Mouse (Mus musculus) MEL (cell line): Measurements from ENCODE around the gene Nup62.

Experiments used
- CTCF ChIP-seq, 3 experiments: IDR thresholded peaks in 2 of 3; conservative IDR thresholded peaks in 1 of 3; 2 replicates each; pipeline ENCODE4 v1.5.1; 2011 to 2012; ENCODE audit warnings: low read length in 3 of 3, low read depth in 2 of 3, mild to moderate bottlenecking in 2 of 3, improper control_type of control experiment in 1 of 3, inconsistent platforms in 1 of 3, mixed read lengths in 1 of 3, moderate library complexity in 1 of 3; ENCODE audit not compliant: control insufficient read depth in 1 of 3, insufficient read depth in 1 of 3, poor library complexity in 1 of 3, severe bottlenecking in 1 of 3
- E2F4 ChIP-seq: IDR thresholded peaks from 2 replicates; pipeline ENCODE4 v1.6.1; 2011; ENCODE audit warnings: low read depth, low read length, improper control_type of control experiment, borderline replicate concordance
- ETS1 ChIP-seq: IDR thresholded peaks from 2 replicates; pipeline ENCODE4 v1.6.1; 2012; ENCODE audit warnings: low read depth, mild to moderate bottlenecking, inconsistent platforms, low read length, improper control_type of control experiment, moderate library complexity
- GATA1 ChIP-seq: IDR thresholded peaks from 2 replicates; pipeline ENCODE4 v1.6.1; 2011; ENCODE audit warnings: low read depth, low read length, improper control_type of control experiment
- KAT2A ChIP-seq: conservative IDR thresholded peaks from 2 replicates; pipeline ENCODE4 v1.6.1; 2012; ENCODE audit warnings: low read depth, low read length, improper control_type of control experiment, inconsistent platforms
- MAFK ChIP-seq: IDR thresholded peaks from 2 replicates; pipeline ENCODE4 v1.6.1; 2011; ENCODE audit warnings: low read depth, mild to moderate bottlenecking, low read length, improper control_type of control experiment, borderline replicate concordance
- MXI1 ChIP-seq: IDR thresholded peaks from 2 replicates; pipeline ENCODE4 v1.6.1; 2011; ENCODE audit warnings: mild to moderate bottlenecking, low read depth, low read length, improper control_type of control experiment
- POLR2A ChIP-seq, 2 experiments: IDR thresholded peaks; 2 replicates each; pipeline ENCODE4 v1.6.1; 2011 to 2012; ENCODE audit warnings: low read length in 2 of 2, mild to moderate bottlenecking in 2 of 2, control low read depth in 1 of 2, improper control_type of control experiment in 1 of 2, low read depth in 1 of 2, moderate library complexity in 1 of 2; ENCODE audit not compliant: control insufficient read depth in 1 of 2, insufficient read depth in 1 of 2, poor library complexity in 1 of 2
- POLR2AphosphoS2 ChIP-seq: IDR thresholded peaks from 2 replicates; pipeline ENCODE4 v1.6.1; 2011; ENCODE audit warnings: low read length, improper control_type of control experiment
- SMC3 ChIP-seq: IDR thresholded peaks from 2 replicates; pipeline ENCODE4 v1.6.1; 2011; ENCODE audit warnings: low read depth, low read length, improper control_type of control experiment
- TCF12 ChIP-seq: IDR thresholded peaks from 2 replicates; pipeline ENCODE4 v1.6.1; 2014; ENCODE audit warnings: low read depth, mild to moderate bottlenecking, inconsistent platforms, low read length, improper control_type of control experiment, moderate library complexity
- USF1 ChIP-seq: IDR thresholded peaks from 2 replicates; pipeline ENCODE4 v1.6.1; 2014; ENCODE audit warnings: low read depth, mild to moderate bottlenecking, inconsistent platforms, low read length, improper control_type of control experiment, moderate library complexity

DNA sequence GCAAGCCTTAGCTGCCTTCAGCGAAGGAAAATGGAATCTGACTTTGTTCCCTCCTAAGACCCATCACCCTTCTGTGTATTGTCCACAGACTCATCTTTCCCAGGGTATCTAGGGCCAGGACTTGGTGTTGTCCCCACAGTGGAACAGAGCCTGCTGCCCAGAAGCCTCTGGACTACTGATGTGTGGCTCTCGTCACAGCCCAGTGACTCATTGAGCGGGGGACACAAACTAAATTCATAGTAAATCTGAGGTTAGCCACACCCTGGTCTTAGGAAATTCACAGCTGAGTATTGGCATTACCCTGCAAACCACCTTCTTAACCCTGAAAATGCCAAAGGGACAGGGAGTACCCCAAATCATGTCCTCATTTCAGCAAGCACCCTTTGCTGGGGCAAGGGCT, 10.9 kb downstream of the Nup62 start:
- TF ChIP-seq SMC3 (no peak), CTCF (IDR thresholded peaks at IDR 0.05 in 2 of 3, conservative IDR thresholded peaks at IDR 0.05 in 1 of 3; ENCODE audit: control insufficient read depth in 1 of 3, insufficient read depth in 1 of 3, low read depth in 2 of 3, low read length in 3 of 3, poor library complexity in 1 of 3, severe bottlenecking in 1 of 3) (no peak), MAFK (no peak), POLR2A (IDR thresholded peaks at IDR 0.05; ENCODE audit: control insufficient read depth in 1 of 2, insufficient read depth in 1 of 2, low read depth in 1 of 2, low read length in 2 of 2, poor library complexity in 1 of 2) (no peak), E2F4 (no peak), GATA1 (no peak), MXI1 (no peak), TCF12 (no peak), USF1 (no peak), KAT2A (no peak), POLR2AphosphoS2 (no peak), ETS1 (no peak)
